Mouse (Mus musculus) spleen, adult 2 months (tissue): ENCODE results near the gene Gm609. TPM values are rescaled to one million over a fixed set of nuclear protein-coding genes. Genes with fewer than 3 reads are reported as not detected.
"Not testable (repeated sequence)": the region's sequence is repeated elsewhere in the genome, so short reads cannot be mapped to it uniquely, and the experiment has no call there.

Source experiments
- DNase-seq, 2 experiments: peaks; one replicate each; pipeline versions ENCODE4 v3.0.0 to v3.0.0-alpha.2; 2012 to 2021; ENCODE audit warnings: low spot score in 2 of 2, low read depth in 1 of 2
- H3K27ac ChIP-seq: fragments of 200-500 bp; 2 replicates; pipeline ENCODE4 v1.5.1; 2012; ENCODE audit warnings: low read length, inconsistent platforms; ENCODE audit not compliant: insufficient read depth
- H3K27me3 ChIP-seq: fragments of 200-500 bp; 2 replicates; pipeline ENCODE4 v1.6.1; 2012; ENCODE audit warnings: mild to moderate bottlenecking, moderate library complexity, low read length, inconsistent platforms; ENCODE audit not compliant: control insufficient read depth, insufficient read depth
- H3K36me3 ChIP-seq: fragments of 200-500 bp; 2 replicates; pipeline ENCODE4 v1.6.1; 2012; ENCODE audit warnings: mild to moderate bottlenecking, low read length, inconsistent platforms; ENCODE audit not compliant: control insufficient read depth, insufficient read depth
- H3K4me1 ChIP-seq: fragments of 200-500 bp; 2 replicates; pipeline ENCODE4 v1.6.1; 2011; ENCODE audit warnings: inconsistent platforms; ENCODE audit not compliant: control insufficient read depth, insufficient read depth, insufficient read length
- H3K4me3 ChIP-seq: fragments of 200-500 bp; 2 replicates; pipeline ENCODE4 v1.5.1; 2011; ENCODE audit warnings: mild to moderate bottlenecking, inconsistent platforms; ENCODE audit not compliant: insufficient read depth, insufficient read length; ENCODE audit errors: extremely low read depth
- CTCF ChIP-seq: fragments of 200-500 bp; IDR thresholded peaks from 2 replicates; pipeline ENCODE4 v1.5.1; 2011; ENCODE audit warnings: mild to moderate bottlenecking, inconsistent platforms; ENCODE audit not compliant: insufficient read depth, insufficient read length, insufficient replicate concordance; ENCODE audit errors: extremely low read depth
- POLR2A ChIP-seq: fragments of 200-500 bp; IDR thresholded peaks from 2 replicates; pipeline ENCODE4 v1.6.1; 2011; ENCODE audit warnings: low read depth, low read length, inconsistent platforms
- WGBS: fragments of 180-500 bp; shearing (Covaris S2); methylation state at CpG from one replicate; pipeline ENCODE4 v1.1.7; 2018; 5-methylcytosine and 5-hydroxymethylcytosine counted together
- polyA plus RNA-seq: library from polyadenylated mRNA; depleted of rRNA; stranded (reverse); fragments of >200 nt; gene quantifications from 2 replicates; pipeline ENCODE4 v1.2.3, GENCODE M21; 2012; rRNA removed

Gene Gm609
- polyA plus RNA-seq, result not detected in 2 replicates

GRCm38 (mm10) chr16:45492927-45493326 is at the start of gene Gm609:
TSS of gene Gm609 (minus strand) at chr16:45492969.
- H3K4me3 ChIP-seq, result no peak within 1 kb of the TSS
- no peaks in the 10 kb centered on the region for H3K36me3 ChIP-seq
- H3K4me1 ChIP-seq, result no peaks in the 10 kb centered on the region
- DNase-seq, result no peak
- H3K27ac ChIP-seq, result no peak within 1 kb of the TSS
- no peaks in the 10 kb centered on the region for H3K27me3 ChIP-seq
- TF ChIP-seq POLR2A, result no peak
- no peak for TF ChIP-seq CTCF
- 92% methylated on average over 5 of the region's 5 CpGs for whole genome bisulfite sequencing

- no peaks in the 10 kb centered on the region for H3K4me1 ChIP-seq
- no peak overlapping the region for H3K4me3 ChIP-seq
- no peaks in the 10 kb centered on the region for H3K27me3 ChIP-seq
- TF ChIP-seq CTCF (no peak), POLR2A (no peak)
- no peaks in the 10 kb centered on the region for H3K36me3 ChIP-seq
- H3K27ac ChIP-seq, result no peak overlapping the region
- no peak for DNase-seq
Observed at GRCm38 (mm10) chr16:45542108-45542507, 49.3 kb upstream of the Gm609 start.

GRCm38 (mm10) chr16:45538342-45538741 is 45.6 kb upstream of the Gm609 start:
- DNase-seq, H3K4me1 ChIP-seq, H3K4me3 ChIP-seq, H3K27ac ChIP-seq, H3K27me3 ChIP-seq, H3K36me3 ChIP-seq: not testable (repeated sequence)
- 83% methylated on average over 1 of the region's 1 CpGs for WGBS

- Histone ChIP-seq H3K27ac (no peak within 1 kb of the TSS), H3K4me3 (no peak within 1 kb of the TSS), H3K36me3 (no peaks in the 10 kb centered on the region), H3K27me3 (no peaks in the 10 kb centered on the region), H3K4me1 (no peaks in the 10 kb centered on the region)
- TF ChIP-seq CTCF, result no peak
- no peak for TF ChIP-seq POLR2A
- 95% methylated on average over 5 of the region's 5 CpGs for WGBS
- no peak for DNase-seq
Observed at GRCm38 (mm10) chr16:45535009-45535408, 42.2 kb upstream of the Gm609 start, which contains the start of gene Slc9c1. TSS of gene Slc9c1 (plus strand) at chr16:45535309.

- Histone ChIP-seq H3K36me3 (no peaks in the 10 kb centered on the region), H3K4me1 (no peaks in the 10 kb centered on the region), H3K4me3 (no peak within 1 kb of the TSS), H3K27me3 (no peaks in the 10 kb centered on the region), H3K27ac (no peak within 1 kb of the TSS)
- TF ChIP-seq CTCF (no peak), POLR2A (no peak)
- no peak for DNase-seq
- WGBS, result 73% methylated on average over 4 of the region's 4 CpGs
Observed at GRCm38 (mm10) chr16:45531950-45532349, 39.2 kb upstream of the Gm609 start, which contains the start of gene Gm17783. TSS of gene Gm17783 (minus strand) at chr16:45532050.

DNA sequence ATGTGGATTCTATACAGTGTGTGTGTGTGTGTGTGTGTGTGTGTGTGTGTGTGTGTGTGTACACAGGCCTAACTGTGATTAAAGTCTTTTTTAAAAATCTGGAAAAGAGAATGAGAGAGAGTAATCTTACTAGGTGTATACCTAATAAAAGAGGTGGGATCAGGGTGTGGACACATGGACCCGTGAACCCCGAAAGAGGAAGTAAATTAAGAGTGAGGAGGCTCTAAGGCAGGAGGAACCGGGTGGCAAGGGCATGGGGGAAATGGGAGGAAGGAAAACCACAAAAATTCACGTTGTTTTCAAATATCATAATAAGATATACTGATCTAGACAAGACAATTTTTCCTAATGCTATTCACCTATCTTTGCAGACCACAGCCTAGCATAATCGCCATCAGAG is 32.8 kb upstream of the Gm609 start:
- Histone ChIP-seq H3K27ac (no peak overlapping the region), H3K4me3 (no peak overlapping the region), H3K4me1 (no peaks in the 10 kb centered on the region), H3K36me3 (no peaks in the 10 kb centered on the region), H3K27me3 (no peaks in the 10 kb centered on the region)
- TF ChIP-seq POLR2A, result no peak
- WGBS, result 15% methylated on average over 5 of the region's 5 CpGs
- no peak for DNase-seq

- Histone ChIP-seq H3K27ac (no peak overlapping the region), H3K4me3 (no peak overlapping the region), H3K4me1 (no peaks in the 10 kb centered on the region), H3K36me3 (no peaks in the 10 kb centered on the region), H3K27me3 (no peaks in the 10 kb centered on the region)
- 87% methylated on average over 1 of the region's 1 CpGs for WGBS
- no peak for DNase-seq
- TF ChIP-seq POLR2A (no peak), CTCF (no peak)
Observed at GRCm38 (mm10) chr16:45495326-45495725, 2.6 kb upstream of the Gm609 start.
